Mouse (Mus musculus) urinary bladder, postnatal 10 days (tissue): ENCODE data around the gene Tmem109.
A peak's percentile ranks its signal among the peaks of the same experiment; 100 is the strongest.

Source experiments
- DNase-seq: peaks from one replicate; pipeline ENCODE4 v3.0.0; 2022; ENCODE audit warnings: low spot score

The Tmem109 gene

GRCm38 (mm10) chr19:10881426-10882154 lies at the start of gene Tmem109:
Tmem109 (minus strand) TSS chr19:10882001.
- peak; percentile 74 for DNase-seq

- no peak for DNase-seq
Measured at GRCm38 (mm10) chr19:10930641-10931040, 48.8 kb upstream of the Tmem109 start.

- DNase-seq, result no peak
Measured at GRCm38 (mm10) chr19:10926666-10927065, 44.9 kb upstream of the Tmem109 start.

GRCm38 (mm10) chr19:10926123-10926621 lies 44.4 kb upstream of the Tmem109 start:
- no peak for DNase-seq

- DNase-seq, result no peak
Measured at GRCm38 (mm10) chr19:10924220-10924619, 42.4 kb upstream of the Tmem109 start.

GRCm38 (mm10) chr19:10921058-10921457 lies 39.3 kb upstream of the Tmem109 start:
- no peak for DNase-seq

GRCm38 (mm10) chr19:10920532-10920931 lies 38.7 kb upstream of the Tmem109 start, which contains the start of gene Zp1:
Zp1 (minus strand) TSS chr19:10920632.
- DNase-seq, result no peak

GRCm38 (mm10) chr19:10918321-10918991 lies 36.7 kb upstream of the Tmem109 start:
- DNase-seq, result no peak

GRCm38 (mm10) chr19:10916506-10916905 lies 34.7 kb upstream of the Tmem109 start:
- no peak for DNase-seq

GRCm38 (mm10) chr19:10914870-10915269 lies 33.1 kb upstream of the Tmem109 start:
- no peak for DNase-seq

GRCm38 (mm10) chr19:10914291-10914690 lies 32.5 kb upstream of the Tmem109 start:
- DNase-seq, result no peak

GRCm38 (mm10) chr19:10909087-10909721 lies 27.4 kb upstream of the Tmem109 start:
- DNase-seq, result no peak

GRCm38 (mm10) chr19:10907891-10908290 lies 26.1 kb upstream of the Tmem109 start:
- no peak for DNase-seq

- DNase-seq, result no peak
Measured at GRCm38 (mm10) chr19:10905728-10906000, 23.9 kb upstream of the Tmem109 start.

- DNase-seq, result no peak
Measured at GRCm38 (mm10) chr19:10904927-10905727, 23.3 kb upstream of the Tmem109 start.

GRCm38 (mm10) chr19:10904512-10904911 lies 22.7 kb upstream of the Tmem109 start:
- DNase-seq, result no peak

GRCm38 (mm10) chr19:10901046-10901445 lies 19.2 kb upstream of the Tmem109 start:
- DNase-seq, result no peak

GRCm38 (mm10) chr19:10900315-10900714 lies 18.5 kb upstream of the Tmem109 start:
- no peak for DNase-seq

- DNase-seq, result no peak
Measured at GRCm38 (mm10) chr19:10897491-10897890, 15.7 kb upstream of the Tmem109 start.

- DNase-seq, result no peak
Measured at GRCm38 (mm10) chr19:10896849-10897248, 15.0 kb upstream of the Tmem109 start.

GRCm38 (mm10) chr19:10895708-10896107 lies 13.9 kb upstream of the Tmem109 start:
- DNase-seq, result no peak

- DNase-seq, result peak; percentile 94
Measured at GRCm38 (mm10) chr19:10895016-10895528, 13.3 kb upstream of the Tmem109 start, which contains the start of gene Prpf19. Prpf19 (plus strand) TSS chr19:10895231.
